Mouse (Mus musculus) testis, postnatal 14 days (tissue): ENCODE data around the gene Wdr5.

Experiments used
- DNase-seq: peaks from one replicate; pipeline ENCODE4 v3.0.0; 2021; ENCODE audit warnings: low spot score

Gene Wdr5

DNA sequence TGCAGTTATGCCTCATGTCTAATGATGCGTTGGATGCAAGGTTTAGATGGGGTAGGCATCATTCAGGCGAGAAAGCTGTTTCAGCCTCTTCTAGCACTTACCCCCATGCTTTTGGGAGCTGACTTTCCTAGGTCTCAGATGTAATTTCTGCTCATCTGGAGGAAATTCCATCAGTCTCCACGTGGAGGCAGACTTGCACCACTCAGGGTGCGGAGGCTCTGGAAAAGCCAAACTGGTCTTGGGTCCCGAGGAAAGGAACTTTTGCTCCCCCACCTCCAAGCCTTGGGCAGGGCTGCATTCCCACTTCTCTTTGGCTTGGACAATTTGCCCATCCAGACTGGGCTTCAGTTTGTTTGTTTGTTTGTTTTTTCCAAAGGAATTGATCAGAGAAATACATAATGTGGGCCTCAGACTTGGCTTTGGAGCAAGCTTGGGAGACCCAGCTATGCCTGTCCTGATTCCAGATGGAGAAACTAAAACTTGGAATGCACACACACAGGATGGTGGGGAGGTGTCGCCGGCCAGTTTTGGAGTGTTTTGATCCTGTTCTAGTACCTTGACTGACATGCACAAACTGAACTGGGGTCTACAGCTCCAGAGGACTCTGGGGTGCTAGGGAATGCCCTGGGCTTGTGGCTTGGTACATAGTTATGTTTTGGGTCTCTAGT is 37.8 kb downstream of the Wdr5 start:
- no peak for DNase-seq

DNA sequence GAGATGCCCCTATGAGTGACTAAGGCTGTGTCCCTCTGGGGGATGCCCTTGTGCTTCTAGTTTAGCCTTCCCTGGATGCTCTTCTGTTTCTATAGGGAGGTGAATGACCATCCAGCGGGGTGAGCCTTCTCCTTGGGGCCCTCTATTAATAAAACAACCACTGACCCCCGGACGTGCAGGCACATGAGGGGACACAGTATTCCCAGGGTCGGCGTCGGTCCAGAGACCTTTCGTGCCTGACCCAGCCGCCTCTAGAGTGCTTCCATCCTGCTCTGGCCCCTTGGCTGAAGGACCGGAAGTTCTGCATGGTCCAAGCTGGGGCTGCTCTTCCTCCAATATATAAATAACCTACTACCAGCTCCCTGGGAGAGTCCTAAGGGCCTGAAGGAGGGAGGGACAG is 39.4 kb downstream of the Wdr5 start:
- DNase-seq, result no peak

- no peak for DNase-seq
Measured at GRCm38 (mm10) chr2:27556921-27557320, 42.0 kb downstream of the Wdr5 start.

- no peak for DNase-seq
Measured at GRCm38 (mm10) chr2:27560708-27561123, 45.8 kb downstream of the Wdr5 start.

DNA sequence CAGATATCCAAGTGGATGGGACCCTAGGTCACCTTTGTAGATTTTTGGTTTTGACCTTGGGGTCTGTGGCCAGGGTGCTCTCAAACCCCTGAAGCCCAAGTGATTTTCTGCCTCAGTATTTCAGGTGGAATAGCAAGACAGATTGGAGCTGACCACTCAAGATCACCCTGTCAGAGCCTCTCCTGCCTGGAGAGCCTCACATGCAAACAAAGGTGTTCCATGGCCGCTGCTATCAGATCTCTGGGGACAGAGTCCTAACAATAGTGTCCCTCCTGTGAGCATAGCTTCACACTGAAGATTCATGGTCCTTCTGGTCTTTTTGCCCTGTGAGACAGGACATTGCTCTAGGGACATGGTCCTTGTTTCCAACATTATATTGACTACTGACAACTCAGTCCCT is 46.2 kb downstream of the Wdr5 start:
- DNase-seq, result no peak

- no peak for DNase-seq
Measured at GRCm38 (mm10) chr2:27561829-27562228, 46.9 kb downstream of the Wdr5 start.

DNA sequence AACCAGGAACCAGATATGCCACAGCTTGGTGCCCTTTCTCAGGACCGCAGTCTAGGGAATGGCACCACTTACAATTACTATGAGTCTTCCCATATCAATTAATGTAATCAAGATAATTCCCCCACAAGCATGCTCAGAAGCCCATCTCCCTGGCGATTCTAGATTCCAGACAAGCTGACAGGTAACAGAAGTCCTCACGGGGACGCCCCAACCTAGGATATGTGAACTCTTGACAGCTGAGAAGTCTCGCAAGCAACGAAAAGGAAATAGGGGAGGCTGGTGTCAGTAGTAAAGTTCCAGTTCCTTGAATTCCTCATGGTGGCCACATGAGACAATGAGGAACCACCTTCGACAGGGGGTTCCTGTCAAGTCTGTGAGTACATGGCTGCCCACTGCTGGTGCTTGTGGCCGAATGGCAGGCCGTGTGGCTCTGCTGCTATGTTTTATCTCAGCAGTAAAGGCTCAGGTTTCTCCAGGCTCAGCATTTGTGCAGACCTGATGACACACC is 48.7 kb downstream of the Wdr5 start:
- DNase-seq, result no peak

DNA sequence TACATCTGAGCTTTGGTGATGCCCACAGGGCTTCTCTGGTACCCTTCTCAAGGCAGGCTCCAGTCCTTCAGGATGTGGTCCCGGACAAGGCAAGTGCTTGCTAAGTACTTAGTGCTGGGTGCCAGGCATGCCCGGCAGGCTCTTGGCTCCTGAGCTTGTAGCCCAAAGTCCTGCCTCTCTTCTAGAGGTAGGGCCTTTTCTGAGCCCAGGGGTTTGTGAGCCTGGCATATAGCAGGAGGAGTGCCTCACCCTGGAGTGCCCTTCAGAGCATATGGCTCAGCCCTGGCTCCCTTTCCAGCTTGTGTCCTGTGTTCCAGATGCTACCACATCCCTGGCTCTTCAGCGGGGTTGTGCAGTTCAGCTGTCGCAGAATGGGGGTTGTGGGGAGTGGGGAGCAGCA is 49.7 kb downstream of the Wdr5 start:
- no peak for DNase-seq

DNA sequence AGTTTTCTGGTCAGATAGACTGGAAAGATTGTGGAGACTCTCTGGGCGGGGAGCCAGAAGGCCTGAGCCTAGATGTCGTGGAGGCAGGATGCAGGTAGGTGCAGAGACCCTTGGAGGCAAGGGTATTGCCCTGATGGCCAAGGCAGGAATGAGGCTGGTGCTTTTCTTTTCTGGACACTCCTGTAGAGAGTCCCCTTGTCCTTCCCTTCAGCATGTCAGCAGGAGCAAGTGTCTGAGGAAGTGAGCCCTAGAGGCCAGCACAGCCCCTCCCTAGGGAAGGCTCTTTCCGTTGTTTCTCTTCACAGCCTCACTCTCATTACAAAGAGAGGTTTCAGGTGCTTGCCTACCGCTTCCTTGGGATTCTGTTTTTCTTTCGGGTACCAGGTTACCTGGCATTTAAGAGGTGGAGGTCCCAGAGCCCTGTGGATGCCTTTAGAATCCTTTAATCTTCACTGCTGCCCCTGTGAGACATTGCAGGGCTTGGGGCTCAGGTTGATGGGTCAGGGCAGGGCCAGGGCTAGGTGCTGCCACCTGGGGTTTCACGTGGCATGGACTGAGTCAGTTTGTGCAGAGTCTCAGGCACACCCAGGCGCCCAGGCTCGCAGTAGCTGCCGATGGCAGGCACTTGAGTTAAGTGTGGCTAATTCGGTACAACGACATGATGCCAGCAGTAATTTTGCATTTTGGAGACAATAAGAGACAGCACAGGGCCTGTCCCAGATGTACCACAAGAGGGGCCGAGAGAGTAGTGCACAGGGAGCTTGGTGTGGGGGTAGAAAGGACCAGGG is 50.6 kb downstream of the Wdr5 start:
- DNase-seq, result no peak

- DNase-seq, result no peak
Measured at GRCm38 (mm10) chr2:27570856-27571255, 55.9 kb downstream of the Wdr5 start.

DNA sequence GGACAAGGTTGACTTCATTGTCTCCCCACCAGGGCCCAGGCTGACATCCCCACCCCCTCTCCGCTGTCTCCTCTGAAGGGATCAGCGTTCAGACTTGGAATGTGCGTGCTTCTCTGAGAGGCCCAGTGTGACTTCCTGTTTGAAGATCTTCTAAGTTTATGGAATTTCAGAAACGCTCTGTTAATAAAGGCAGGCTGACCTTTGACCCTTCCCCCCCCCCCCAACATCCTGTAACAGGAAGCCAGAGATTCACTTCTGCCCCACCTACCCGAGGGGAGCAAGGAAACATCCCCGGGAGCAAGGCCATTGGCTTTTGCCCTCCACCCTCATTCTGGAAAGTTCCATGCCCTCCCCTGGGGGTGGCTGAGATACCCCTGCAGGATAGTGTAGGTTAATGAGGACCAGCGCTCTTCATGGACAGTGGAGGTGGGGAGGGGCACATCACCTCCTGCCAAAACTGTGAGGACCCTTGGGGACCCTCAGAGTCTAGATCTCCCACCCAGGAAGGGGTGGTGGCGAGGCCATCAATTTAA is 57.4 kb downstream of the Wdr5 start:
- no peak for DNase-seq

DNA sequence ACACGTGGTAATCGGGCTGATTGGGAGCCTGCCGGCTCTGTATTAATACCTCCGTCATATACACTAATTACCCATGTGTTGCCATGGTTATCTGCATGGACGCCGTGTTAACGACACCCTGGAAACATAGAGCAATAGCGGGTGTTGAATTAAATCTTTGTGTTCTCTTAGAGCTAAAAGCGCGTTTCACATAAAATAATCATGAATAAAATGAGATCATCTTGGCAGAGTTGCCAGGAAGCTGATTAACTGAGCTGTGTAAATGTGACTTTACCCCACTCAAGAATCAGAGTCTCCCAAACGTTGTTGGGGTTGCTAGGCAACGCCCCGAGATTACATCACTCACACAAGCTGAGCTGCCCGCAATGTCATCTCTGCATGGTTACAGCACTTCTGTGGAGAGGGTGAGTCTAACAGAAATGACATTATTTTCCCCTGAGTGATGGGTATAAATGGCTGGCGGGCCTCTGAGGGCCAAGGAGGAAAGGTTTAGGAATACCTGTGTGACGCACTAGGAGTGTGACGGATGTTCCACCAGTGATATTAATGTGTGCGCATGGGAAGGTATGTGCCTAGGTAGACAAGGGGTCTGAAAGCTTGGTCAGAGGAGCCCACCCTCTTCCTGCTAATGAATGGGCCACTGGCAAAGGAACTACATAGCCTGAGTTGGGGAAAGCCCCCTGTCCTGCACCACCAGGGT is 58.1 kb downstream of the Wdr5 start:
- no peak for DNase-seq

DNA sequence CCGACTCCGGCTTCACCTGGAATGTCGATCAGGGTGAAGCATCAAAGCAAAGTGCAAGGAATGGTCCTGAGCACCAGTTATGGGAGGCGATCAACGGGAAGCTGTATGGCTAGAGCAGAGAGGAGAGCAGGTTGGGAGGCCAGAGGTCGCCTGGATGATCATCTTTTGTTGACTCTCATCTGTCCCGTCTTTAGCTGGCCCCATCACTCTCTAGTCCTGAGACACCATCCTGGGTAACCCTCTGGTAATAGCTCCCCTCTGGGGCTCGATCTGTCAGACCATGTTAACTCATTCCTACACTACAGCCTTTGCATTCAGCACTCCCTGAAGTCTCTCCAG is 58.6 kb downstream of the Wdr5 start:
- DNase-seq, result no peak

DNA sequence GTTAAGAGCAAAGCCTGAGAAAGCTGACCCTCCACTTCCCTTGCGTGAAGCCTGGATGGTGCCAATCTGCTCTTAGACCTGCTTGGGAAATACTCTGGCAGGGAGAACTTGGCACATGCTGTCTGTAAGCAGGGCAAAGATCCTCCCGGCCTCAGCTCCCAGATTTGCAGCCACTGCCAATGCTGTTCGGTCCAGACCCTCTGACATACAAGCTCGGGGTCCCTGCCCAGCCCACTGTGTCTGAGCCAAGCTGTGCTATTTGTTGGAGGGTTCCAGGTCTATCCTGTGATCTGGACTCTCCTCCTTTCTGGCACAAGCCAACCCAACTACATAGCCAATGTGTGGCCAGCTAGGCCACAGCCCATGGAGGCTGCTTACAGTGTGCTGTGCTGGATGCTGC is 61.5 kb downstream of the Wdr5 start:
- no peak for DNase-seq

DNA sequence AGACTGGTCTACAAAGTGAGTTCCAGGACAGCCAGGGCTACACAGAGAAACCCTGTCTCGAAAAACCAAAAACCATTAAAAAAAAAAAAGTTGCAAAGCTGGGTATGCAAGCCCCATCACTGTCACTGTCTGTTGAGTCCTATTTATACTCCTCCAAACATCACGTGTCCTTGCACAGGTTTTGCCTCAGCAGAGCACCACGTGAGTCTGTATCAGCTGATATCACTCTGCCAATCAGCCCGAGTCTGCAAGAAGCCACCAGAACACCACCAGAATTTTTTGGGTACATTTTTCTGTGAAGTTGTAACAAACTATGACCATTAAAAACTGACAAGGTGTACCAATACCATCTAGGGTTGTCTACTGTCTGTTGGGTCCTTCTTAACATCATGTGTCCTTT is 63.6 kb downstream of the Wdr5 start:
- no peak for DNase-seq

- DNase-seq, result no peak
Measured at GRCm38 (mm10) chr2:27582112-27582511, 67.2 kb downstream of the Wdr5 start.

DNA sequence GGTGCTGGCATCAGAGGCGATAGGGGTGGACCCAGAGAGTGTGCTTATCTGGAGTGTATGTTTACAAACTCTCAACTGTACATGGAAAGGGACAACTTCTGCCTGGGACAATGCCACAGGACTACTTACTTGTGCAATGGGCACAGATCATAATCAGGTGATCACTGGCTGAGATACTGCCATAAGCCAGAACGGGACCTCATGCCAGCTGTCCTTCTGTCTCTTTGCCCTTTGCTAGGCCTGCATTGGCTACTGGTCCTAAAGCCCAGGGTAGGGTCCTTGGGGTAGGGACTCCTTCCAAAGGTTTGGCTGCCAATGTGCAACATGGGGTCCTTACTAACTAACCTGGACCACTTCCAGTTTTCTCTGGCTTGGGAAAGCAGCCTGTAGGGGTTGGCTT is 68.1 kb downstream of the Wdr5 start:
- no peak for DNase-seq

GRCm38 (mm10) chr2:27584546-27584945 is 69.6 kb downstream of the Wdr5 start:
- DNase-seq, result no peak
